Mouse (Mus musculus) lung, embryonic 15.5 days (tissue): Measurements from ENCODE around the gene Gm26897. TPM values are rescaled to one million over a fixed set of nuclear protein-coding genes. Genes with fewer than 3 reads are reported as not detected.

ENCODE experiments used
- ATAC-seq: fragments of 200-750 bp; cut with Nextera tagmentation; 2 replicates; pipeline ENCODE4 v1.8.0; 2017; ENCODE audit warnings: moderate number of reproducible peaks, borderline replicate concordance; ENCODE audit not compliant: low FRiP score, low TSS enrichment; ENCODE audit errors: extremely low read depth
- H3K27ac ChIP-seq: fragments of 300-500 bp; sonication (generic); 2 replicates; pipeline ENCODE4 v1.5.1; 2015; ENCODE audit warnings: moderate library complexity, mild to moderate bottlenecking, inconsistent platforms
- H3K27me3 ChIP-seq: fragments of 300-500 bp; sonication (generic); 2 replicates; pipeline ENCODE4 v1.6.1; 2015; ENCODE audit warnings: inconsistent platforms
- H3K36me3 ChIP-seq: fragments of 300-500 bp; sonication (generic); 2 replicates; pipeline ENCODE4 v1.6.1; 2015; ENCODE audit warnings: inconsistent platforms
- H3K4me1 ChIP-seq: fragments of 300-500 bp; sonication (generic); 2 replicates; pipeline ENCODE4 v1.6.1; 2015; ENCODE audit warnings: inconsistent platforms
- H3K4me2 ChIP-seq: fragments of 300-500 bp; sonication (generic); 2 replicates; pipeline ENCODE4 v1.6.1; 2015; ENCODE audit warnings: inconsistent platforms, mild to moderate bottlenecking, moderate library complexity
- H3K4me3 ChIP-seq: fragments of 300-500 bp; sonication (generic); 2 replicates; pipeline ENCODE4 v1.5.1; 2015; ENCODE audit warnings: mild to moderate bottlenecking, inconsistent platforms
- H3K9ac ChIP-seq: fragments of 300-500 bp; sonication (generic); 2 replicates; pipeline ENCODE4 v1.6.1; 2015; ENCODE audit warnings: inconsistent platforms
- H3K9me3 ChIP-seq: fragments of 300-500 bp; sonication (generic); 2 replicates; pipeline ENCODE4 v1.6.1; 2016; ENCODE audit warnings: inconsistent platforms
- WGBS: fragments of 180-500 bp; shearing (Covaris S2); methylation state at CpG from one replicate; pipeline ENCODE4 v1.1.7; 2015; 5-methylcytosine and 5-hydroxymethylcytosine counted together
- polyA plus RNA-seq: library from polyadenylated mRNA; unstranded; fragments of >200 nt; fragmentation: Nextera tagmentation; extraction: Ambion mirVana; gene quantifications from 2 replicates; pipeline ENCODE4 v1.2.1, GENCODE M21; 2015

The Gm26897 gene
- polyA plus RNA-seq, 1 experiment from 2014 or later, result not detected

- no peaks in the 10 kb centered on the region for H3K27me3 ChIP-seq
- 54% methylated on average over 5 of the region's 5 CpGs for WGBS
- no peak for ATAC-seq
- H3K36me3 ChIP-seq, result no peaks in the 10 kb centered on the region
- peaks cover 9% of the 10 kb centered on the region for H3K4me1 ChIP-seq
- H3K4me2 ChIP-seq, result no peak overlapping the region
- H3K4me3 ChIP-seq, result no peak overlapping the region
- no peak overlapping the region for H3K9ac ChIP-seq
- no peak overlapping the region for H3K27ac ChIP-seq
- no peaks in the 10 kb centered on the region for H3K9me3 ChIP-seq
Observed at GRCm38 (mm10) chr5:111778093-111778492, 44.4 kb downstream of the Gm26897 start.

- H3K9ac ChIP-seq, result no peak overlapping the region
- no peaks in the 10 kb centered on the region for H3K36me3 ChIP-seq
- H3K4me3 ChIP-seq, result no peak overlapping the region
- WGBS, result 81% methylated on average over 10 of the region's 10 CpGs
- H3K27ac ChIP-seq, result no peak overlapping the region
- no peaks in the 10 kb centered on the region for H3K4me1 ChIP-seq
- no peak overlapping the region for H3K4me2 ChIP-seq
- H3K27me3 ChIP-seq, result no peaks in the 10 kb centered on the region
- ATAC-seq, result no peak
- H3K9me3 ChIP-seq, result no peaks in the 10 kb centered on the region
Observed at GRCm38 (mm10) chr5:111779776-111780485, 46.2 kb downstream of the Gm26897 start.
